13 mouse cellular contexts compared by ENCODE assay signal in genomic region chr19:19058710-19059398, GRCm38 (mm10). TPM values are rescaled to one million over a fixed set of nuclear protein-coding genes. Genes with fewer than 3 reads are reported as not detected.
DNase-seq lines count a peak whose midpoint lies in the region; ATAC-seq and TF ChIP-seq lines count a peak whose summit lies in the region.
"Had no signal": no experiment of that assay in that cellular context is flagged by ENCODE, and none has a peak within 500 bp of the region (broad histone marks: within the 10 kb centered on the region; RNA-seq: fewer than 3 reads in every experiment).

No protein-coding gene starts in this region.

- H3K9ac ChIP-seq in forebrain, embryonic 12.5 days: no peak overlapping the region
- no peak overlapping the region for H3K9ac ChIP-seq in intestine, embryonic 16.5 days (ENCODE audit: low read depth, low read length)
- no peak overlapping the region for H3K9ac ChIP-seq in neural tube, embryonic 14.5 days (replicated peaks; ENCODE audit: low read depth, low read length)
- H3K9ac ChIP-seq: embryonic facial prominence, embryonic 12.5 days; liver, embryonic 14.5 days; stomach, embryonic 15.5 days had no signal

- WGBS in forebrain, embryonic 12.5 days: 41% methylated on average over 10 of the region's 10 CpGs
- WGBS in intestine, embryonic 16.5 days: 46% methylated on average over 10 of the region's 10 CpGs
- WGBS in neural tube, embryonic 14.5 days: 11% methylated on average over 10 of the region's 10 CpGs

- H3K36me3 ChIP-seq in forebrain, embryonic 12.5 days (replicated peaks): no peaks in the 10 kb centered on the region
- H3K36me3 ChIP-seq in intestine, embryonic 16.5 days (ENCODE audit: control insufficient read depth, insufficient read depth, low read length): no peaks in the 10 kb centered on the region
- no peaks in the 10 kb centered on the region for H3K36me3 ChIP-seq in neural tube, embryonic 14.5 days (ENCODE audit: control insufficient read depth, insufficient read depth, low read length)
- H3K36me3 ChIP-seq: embryonic facial prominence, embryonic 12.5 days; stomach, embryonic 15.5 days had no signal

- H3K27me3 ChIP-seq in forebrain, embryonic 12.5 days: no peaks in the 10 kb centered on the region
- no peaks in the 10 kb centered on the region for H3K27me3 ChIP-seq in intestine, embryonic 16.5 days (replicated peaks; ENCODE audit: control insufficient read depth, insufficient read depth, low read length)
- no peaks in the 10 kb centered on the region for H3K27me3 ChIP-seq in neural tube, embryonic 14.5 days (ENCODE audit: control insufficient read depth, insufficient read depth, low read length)
- H3K27me3 ChIP-seq: embryonic facial prominence, embryonic 12.5 days; stomach, embryonic 15.5 days had no signal

- no peak for DNase-seq in left cerebral cortex, adult 2 months (ENCODE audit: extremely low spot score in 1 of 2, low spot score in 2 of 2)
- DNase-seq in left cerebral cortex, postnatal 36 days (ENCODE audit: low spot score in 2 of 2): no peak
- no peak for DNase-seq in adrenal gland, adult 8-10 months
- DNase-seq in frontal cortex, adult 2 months (ENCODE audit: extremely low spot score in 1 of 2, low spot score in 1 of 2): no peak
- DNase-seq: heart, adult 18-20 months had no signal

- intact Hi-C loops in left cerebral cortex, adult 2 months (cut with DNase I): no loop called here
- intact Hi-C loops in left cerebral cortex, postnatal 36 days (cut with DNase I): no loop called here

- peak; percentile 81 for ATAC-seq in forebrain, embryonic 12.5 days (ENCODE audit: low FRiP score)
- ATAC-seq in intestine, embryonic 16.5 days: peak; percentile 83
- ATAC-seq in neural tube, embryonic 14.5 days (ENCODE audit: low read depth): peak; percentile 86
- ATAC-seq in megakaryocyte, adult 5-6 weeks (ENCODE audit: poor library complexity, severe bottlenecking): no peak

- H3K27ac ChIP-seq in left cerebral cortex, adult 2 months: peak overlapping the region; percentile 3; the same call in 1 of the 2 replicates
- H3K27ac ChIP-seq in forebrain, embryonic 12.5 days: peak overlapping the region; percentile 66
- H3K27ac ChIP-seq in intestine, embryonic 16.5 days (ENCODE audit: low read length): no peak overlapping the region
- no peak overlapping the region for H3K27ac ChIP-seq in neural tube, embryonic 14.5 days (ENCODE audit: low read depth, low read length)
- H3K27ac ChIP-seq: embryonic facial prominence, embryonic 12.5 days; liver, embryonic 14.5 days; stomach, embryonic 15.5 days had no signal

- no peak overlapping the region for H3K4me3 ChIP-seq in left cerebral cortex, adult 2 months
- H3K4me3 ChIP-seq in forebrain, embryonic 12.5 days (replicated peaks): no peak overlapping the region
- no peak overlapping the region for H3K4me3 ChIP-seq in intestine, embryonic 16.5 days (ENCODE audit: low read length)
- no peak overlapping the region for H3K4me3 ChIP-seq in neural tube, embryonic 14.5 days (ENCODE audit: low read depth, low read length)
- H3K4me3 ChIP-seq: embryonic facial prominence, embryonic 12.5 days; stomach, embryonic 15.5 days had no signal

- H3K9me3 ChIP-seq in forebrain, embryonic 12.5 days: no peaks in the 10 kb centered on the region
- no peaks in the 10 kb centered on the region for H3K9me3 ChIP-seq in intestine, embryonic 16.5 days (ENCODE audit: control insufficient read depth, low read length)
- no peaks in the 10 kb centered on the region for H3K9me3 ChIP-seq in neural tube, embryonic 14.5 days (ENCODE audit: control insufficient read depth, low read length)
- H3K9me3 ChIP-seq: embryonic facial prominence, embryonic 12.5 days; stomach, embryonic 15.5 days had no signal

- no peak for TF ChIP-seq CTCF in left cerebral cortex, adult 2 months (IDR thresholded peaks at IDR 0.05)

- peaks cover 13% of the 10 kb centered on the region for H3K4me1 ChIP-seq in forebrain, embryonic 12.5 days
- H3K4me1 ChIP-seq in intestine, embryonic 16.5 days (ENCODE audit: control insufficient read depth, insufficient read depth, low read length): no peaks in the 10 kb centered on the region
- peaks cover 7% of the 10 kb centered on the region; the same call in 1 of the 2 replicates for H3K4me1 ChIP-seq in neural tube, embryonic 14.5 days (ENCODE audit: control insufficient read depth, insufficient read depth, low read length)
- H3K4me1 ChIP-seq: embryonic facial prominence, embryonic 12.5 days; stomach, embryonic 15.5 days had no signal

- peak overlapping the region; percentile 22 for H3K4me2 ChIP-seq in forebrain, embryonic 12.5 days
- H3K4me2 ChIP-seq in intestine, embryonic 16.5 days (ENCODE audit: low read depth, low read length): no peak overlapping the region
- H3K4me2 ChIP-seq in neural tube, embryonic 14.5 days (ENCODE audit: low read depth, low read length): peak overlapping the region; percentile 33
- H3K4me2 ChIP-seq: embryonic facial prominence, embryonic 12.5 days; stomach, embryonic 15.5 days had no signal

RNA-seq across cellular contexts. Expression of gene Rorb, which starts 52.1 kb away (rescaled TPM):
- 10 to 100 TPM; 53.6 to 55.1 TPM for total RNA-seq in left cerebral cortex, adult 2 months (2021)
- total RNA-seq in left cerebral cortex, postnatal 36 days (2021): 10 to 100 TPM; 56.8 to 57.0 TPM
- polyA plus RNA-seq in forebrain, embryonic 12.5 days (2016; fragmentation: Nextera tagmentation; extraction: Ambion mirVana): 7.1 and 7.8 TPM in 2 replicates
- 0.42 and 0.43 TPM in 2 replicates for polyA plus RNA-seq in intestine, embryonic 16.5 days (2015; fragmentation: Nextera tagmentation; extraction: Ambion mirVana)
- 21.9 and 22.7 TPM in 2 replicates for polyA plus RNA-seq in neural tube, embryonic 14.5 days (2014; fragmentation: Nextera tagmentation; extraction: Ambion mirVana)
- not detected in 2 replicates for total RNA-seq in megakaryocyte, adult 5-6 weeks (2015)
- total RNA-seq in megakaryocyte, adult 5-6 weeks (2017): not detected in 2 replicates
- under 1 TPM; 0.46 to 1.00 (median 0.54) TPM for total RNA-seq in adrenal gland, adult 8-10 months (2022)
- 10.6 and 11.8 TPM in 2 replicates for polyA plus RNA-seq in frontal cortex, adult 2 months (2012; rRNA removed)
- total RNA-seq: hematopoietic stem cell, adult 5-6 weeks had no signal
- polyA plus RNA-seq: liver, embryonic 14.5 days had no signal

Comparison
In these comparisons a context has a peak if more than half of its experiments do, and no peak if none do; other contexts are left out.
1. H3K27ac ChIP-seq: peak in left cerebral cortex, adult 2 months (single experiment) and forebrain, embryonic 12.5 days (single experiment); none in intestine, embryonic 16.5 days (single experiment) and neural tube, embryonic 14.5 days (single experiment).
2. RNA of gene Rorb, which starts 52.1 kb away (total RNA-seq): 56.8 to 57.0 TPM in left cerebral cortex, postnatal 36 days and 53.6 to 55.1 TPM in left cerebral cortex, adult 2 months; 0.46 to 1.00 TPM in adrenal gland, adult 8-10 months and not detected in megakaryocyte, adult 5-6 weeks; every median in the first group is over 10 times any median in the second.